Mouse (Mus musculus): ENCODE results near the gene Srpk1.
A peak's percentile ranks its signal among the peaks of the same experiment; 100 is the strongest.

- peak; percentile 67; the same call in 1 of the 2 replicates for TF ChIP-seq CHD2 (IDR thresholded peaks at IDR 0.05; ENCODE audit: low read length)
- no peak for TF ChIP-seq USF1 (IDR thresholded peaks at IDR 0.05; ENCODE audit: low read depth, low read length)
- TF ChIP-seq GABPA (IDR thresholded peaks at IDR 0.05; ENCODE audit: insufficient replicate concordance, low read depth, low read length): no peak
- peak; percentile 63 to 97 for TF ChIP-seq CTCF (conservative IDR thresholded peaks at IDR 0.05 in 1 of 2, IDR thresholded peaks at IDR 0.05 in 1 of 2; ENCODE audit: low read depth in 2 of 2, low read length in 2 of 2)
- no peak for TF ChIP-seq CHD1 (IDR thresholded peaks at IDR 0.05; ENCODE audit: low read depth, low read length)
- TF ChIP-seq POLR2AphosphoS2 (IDR thresholded peaks at IDR 0.05; ENCODE audit: low read depth, low read length): no peak
- no peak; the same call in 1 of the 2 replicates for TF ChIP-seq ZC3H11A (IDR thresholded peaks at IDR 0.05; ENCODE audit: low read depth, low read length)
- no peak for TF ChIP-seq E2F4 (IDR thresholded peaks at IDR 0.05; ENCODE audit: insufficient replicate concordance, low read depth, low read length)
- peak; percentile 75 for TF ChIP-seq MAZ (IDR thresholded peaks at IDR 0.05; ENCODE audit: low read depth, low read length)
Observed at GRCm38 (mm10) chr17:28553040-28553793, 69.3 kb downstream of the Srpk1 start.
